Mouse (Mus musculus) ES-Bruce4 (cell line): ENCODE measurements at regions not wholly inside any gene's neighbourhood (a gene's known extent, or its start where the extent isn't known, plus 50 kb on each side); places are given as distances from the start of the nearest gene placed in this dataset.

ENCODE experiments used
- EP300 ChIP-seq: IDR thresholded peaks from 2 replicates; pipeline ENCODE4 v1.6.1; 2011; ENCODE audit warnings: low read depth, low read length; ENCODE audit not compliant: insufficient read depth
- POLR2A ChIP-seq: IDR thresholded peaks from one replicate; pipeline ENCODE4 v1.8.1; 2011; ENCODE audit warnings: low read length; ENCODE audit not compliant: insufficient read depth

GRCm38 (mm10) chr16:86377991-86378390 lies 476.4 kb upstream of the Adamts5 start:
- TF ChIP-seq EP300 (no peak), POLR2A (no peak)
